Mouse (Mus musculus) midbrain, embryonic 11.5 days (tissue): ENCODE results near the gene 2900011O08Rik. TPM values are rescaled to one million over a fixed set of nuclear protein-coding genes. Genes with fewer than 3 reads are reported as not detected.

ENCODE experiments used
- ATAC-seq: fragments of 200-750 bp; cut with Nextera tagmentation; 2 replicates; pipeline ENCODE4 v1.8.0; 2017; ENCODE audit warnings: moderate TSS enrichment, moderate library complexity; ENCODE audit not compliant: low FRiP score
- DNase-seq: peaks from one replicate; pipeline ENCODE4 v3.0.0; 2015; ENCODE audit warnings: low spot score; ENCODE audit errors: missing footprints
- H3K27ac ChIP-seq: fragments of 300-500 bp; sonication (generic); 2 replicates; pipeline ENCODE4 v1.5.1; 2014; ENCODE audit warnings: low read depth, low read length
- H3K27me3 ChIP-seq: fragments of 300-500 bp; sonication (generic); 2 replicates; pipeline ENCODE4 v1.6.1; 2014; ENCODE audit warnings: mild to moderate bottlenecking, low read length, moderate library complexity, mixed read lengths; ENCODE audit not compliant: control insufficient read depth, insufficient read depth
- H3K36me3 ChIP-seq: fragments of 300-500 bp; sonication (generic); 2 replicates; pipeline ENCODE4 v1.6.1; 2014; ENCODE audit warnings: mild to moderate bottlenecking, low read length, moderate library complexity, mixed read lengths; ENCODE audit not compliant: control insufficient read depth, insufficient read depth
- H3K4me1 ChIP-seq: fragments of 300-500 bp; sonication (generic); 2 replicates; pipeline ENCODE4 v1.6.1; 2014; ENCODE audit warnings: low read length; ENCODE audit not compliant: control insufficient read depth, insufficient read depth
- H3K4me2 ChIP-seq: fragments of 300-500 bp; sonication (generic); 2 replicates; pipeline ENCODE4 v1.6.1; 2014; ENCODE audit warnings: mild to moderate bottlenecking, moderate library complexity
- H3K4me3 ChIP-seq: fragments of 300-500 bp; sonication (generic); 2 replicates; pipeline ENCODE4 v1.5.1; 2014; ENCODE audit warnings: low read depth, low read length
- H3K9ac ChIP-seq: fragments of 300-500 bp; sonication (generic); 2 replicates; pipeline ENCODE4 v1.6.1; 2014; ENCODE audit warnings: low read length
- H3K9me3 ChIP-seq: fragments of 300-500 bp; sonication (generic); 2 replicates; pipeline ENCODE4 v1.6.1; 2016; ENCODE audit warnings: low read length; ENCODE audit not compliant: control insufficient read depth
- WGBS: fragments of 180-500 bp; shearing (Covaris S2); extraction: QIAGEN DNeasy Blood & Tissue Kit; methylation state at CpG from one replicate; pipeline ENCODE4 v1.1.7; 2014; 5-methylcytosine and 5-hydroxymethylcytosine counted together
- polyA plus RNA-seq: library from polyadenylated mRNA; unstranded; fragments of >200 nt; fragmentation: Nextera tagmentation; extraction: Ambion mirVana; gene quantifications from 2 replicates; pipeline ENCODE4 v1.2.1, GENCODE M21; 2014

2900011O08Rik gene
- polyA plus RNA-seq, 1 experiment from 2014 or later: 28.1 TPM

GRCm38 (mm10) chr16:14112133-14112532, 125.7 kb downstream of the 2900011O08Rik start:
- no peak for ATAC-seq
- no peaks in the 10 kb centered on the region for H3K27me3 ChIP-seq
- H3K4me3 ChIP-seq: no peak overlapping the region
- no peak for DNase-seq
- no peak overlapping the region for H3K27ac ChIP-seq
- peaks cover 12% of the 10 kb centered on the region for H3K36me3 ChIP-seq
- no peak overlapping the region for H3K9ac ChIP-seq
- no peak overlapping the region for H3K4me2 ChIP-seq
- no peaks in the 10 kb centered on the region for H3K4me1 ChIP-seq
- 77% methylated on average over 2 of the region's 2 CpGs for WGBS
- H3K9me3 ChIP-seq: no peaks in the 10 kb centered on the region

- Histone ChIP-seq H3K4me3 (no peak overlapping the region), H3K27ac (no peak overlapping the region), H3K9me3 (no peaks in the 10 kb centered on the region), H3K9ac (no peak overlapping the region), H3K4me1 (no peaks in the 10 kb centered on the region), H3K36me3 (peaks cover 12% of the 10 kb centered on the region), H3K27me3 (no peaks in the 10 kb centered on the region), H3K4me2 (no peak overlapping the region)
- no peak for ATAC-seq
- 97% methylated on average over 3 of the region's 3 CpGs for WGBS
- no peak for DNase-seq
Observed at GRCm38 (mm10) chr16:14112742-14113141, 126.3 kb downstream of the 2900011O08Rik start.

- DNase-seq: no peak
- Histone ChIP-seq H3K27me3 (no peaks in the 10 kb centered on the region), H3K36me3 (peaks cover 19% of the 10 kb centered on the region), H3K4me2 (no peak overlapping the region), H3K27ac (no peak overlapping the region), H3K9ac (no peak overlapping the region), H3K4me1 (no peaks in the 10 kb centered on the region), H3K4me3 (no peak overlapping the region), H3K9me3 (no peaks in the 10 kb centered on the region)
- no peak for ATAC-seq
- WGBS: 90% methylated on average over 2 of the region's 2 CpGs
Observed at GRCm38 (mm10) chr16:14117299-14117698, 130.9 kb downstream of the 2900011O08Rik start.

GRCm38 (mm10) chr16:14120941-14121340, 134.5 kb downstream of the 2900011O08Rik start:
- no peaks in the 10 kb centered on the region for H3K27me3 ChIP-seq
- no peaks in the 10 kb centered on the region for H3K9me3 ChIP-seq
- H3K4me2 ChIP-seq: no peak overlapping the region
- H3K27ac ChIP-seq: no peak overlapping the region
- ATAC-seq (no peak), DNase-seq (no peak)
- no peak overlapping the region for H3K4me3 ChIP-seq
- no peaks in the 10 kb centered on the region for H3K4me1 ChIP-seq
- H3K36me3 ChIP-seq: peaks cover 30% of the 10 kb centered on the region
- H3K9ac ChIP-seq: no peak overlapping the region
- WGBS: 87% methylated on average over 5 of the region's 5 CpGs

- Histone ChIP-seq H3K27ac (no peak overlapping the region), H3K9ac (no peak overlapping the region), H3K9me3 (no peaks in the 10 kb centered on the region), H3K27me3 (no peaks in the 10 kb centered on the region), H3K4me2 (no peak overlapping the region), H3K4me1 (no peaks in the 10 kb centered on the region), H3K36me3 (peaks cover 30% of the 10 kb centered on the region), H3K4me3 (no peak overlapping the region)
- ATAC-seq (no peak), DNase-seq (no peak)
- 93% methylated on average over 7 of the region's 7 CpGs for WGBS
Observed at GRCm38 (mm10) chr16:14121563-14121962, 135.2 kb downstream of the 2900011O08Rik start.

GRCm38 (mm10) chr16:14122586-14122985, 136.2 kb downstream of the 2900011O08Rik start:
- Histone ChIP-seq H3K9me3 (no peaks in the 10 kb centered on the region), H3K36me3 (peaks cover 30% of the 10 kb centered on the region), H3K9ac (no peak overlapping the region), H3K27ac (no peak overlapping the region), H3K4me3 (no peak overlapping the region), H3K27me3 (no peaks in the 10 kb centered on the region), H3K4me2 (no peak overlapping the region), H3K4me1 (no peaks in the 10 kb centered on the region)
- no peak for DNase-seq
- ATAC-seq: no peak

GRCm38 (mm10) chr16:14123901-14124300, 137.5 kb downstream of the 2900011O08Rik start:
- Histone ChIP-seq H3K4me2 (no peak overlapping the region), H3K9ac (no peak overlapping the region), H3K4me1 (no peaks in the 10 kb centered on the region), H3K27ac (no peak overlapping the region), H3K27me3 (no peaks in the 10 kb centered on the region), H3K4me3 (no peak overlapping the region), H3K36me3 (peaks cover 35% of the 10 kb centered on the region), H3K9me3 (no peaks in the 10 kb centered on the region)
- WGBS: 91% methylated on average over 2 of the region's 2 CpGs
- ATAC-seq (no peak), DNase-seq (no peak)

GRCm38 (mm10) chr16:14124709-14125108, 138.3 kb downstream of the 2900011O08Rik start:
- ATAC-seq (no peak), DNase-seq (no peak)
- Histone ChIP-seq H3K9ac (no peak overlapping the region), H3K27ac (no peak overlapping the region), H3K27me3 (no peaks in the 10 kb centered on the region), H3K9me3 (no peaks in the 10 kb centered on the region), H3K4me3 (no peak overlapping the region), H3K4me1 (no peaks in the 10 kb centered on the region), H3K36me3 (peaks cover 35% of the 10 kb centered on the region), H3K4me2 (no peak overlapping the region)
- WGBS: 97% methylated on average over 7 of the region's 7 CpGs

- Histone ChIP-seq H3K9me3 (no peaks in the 10 kb centered on the region), H3K9ac (no peak overlapping the region), H3K4me1 (no peaks in the 10 kb centered on the region), H3K36me3 (peaks cover 35% of the 10 kb centered on the region), H3K4me2 (no peak overlapping the region), H3K27ac (no peak overlapping the region), H3K4me3 (no peak overlapping the region), H3K27me3 (no peaks in the 10 kb centered on the region)
- 100% methylated on average over 1 of the region's 1 CpGs for WGBS
- DNase-seq: no peak
- ATAC-seq: no peak
Observed at GRCm38 (mm10) chr16:14125253-14125652, 138.8 kb downstream of the 2900011O08Rik start.

GRCm38 (mm10) chr16:14128977-14129376, 142.6 kb downstream of the 2900011O08Rik start:
- H3K36me3 ChIP-seq: peaks cover 31% of the 10 kb centered on the region
- H3K4me1 ChIP-seq: no peaks in the 10 kb centered on the region
- no peak overlapping the region for H3K4me3 ChIP-seq
- no peak overlapping the region for H3K9ac ChIP-seq
- H3K27ac ChIP-seq: no peak overlapping the region
- DNase-seq (no peak), ATAC-seq (no peak)
- no peak overlapping the region for H3K4me2 ChIP-seq
- no peaks in the 10 kb centered on the region for H3K27me3 ChIP-seq
- no peaks in the 10 kb centered on the region for H3K9me3 ChIP-seq
